In genomic region chr16:17461596-17461995, GRCm38 (mm10) we compare ENCODE assay signal across 26 mouse cellular contexts. TPM values are rescaled to one million over a fixed set of nuclear protein-coding genes. Genes with fewer than 3 reads are reported as not detected.
DNase-seq lines count a peak whose midpoint lies in the region; ATAC-seq and TF ChIP-seq lines count a peak whose summit lies in the region.
"Had no signal": no experiment of that assay in that cellular context is flagged by ENCODE, and none has a peak within 500 bp of the region (broad histone marks: within the 10 kb centered on the region; RNA-seq: fewer than 3 reads in every experiment).

No protein-coding gene starts in this region.

- WGBS in liver, embryonic 12.5 days (ENCODE audit: insufficient replicate concordance) = 70% methylated on average over 1 of the region's 1 CpGs

- H3K4me2 ChIP-seq in liver, embryonic 12.5 days = peak overlapping the region; percentile 19
- H3K4me2 ChIP-seq: kidney, embryonic 15.5 days; lung, embryonic 14.5 days; neural tube, embryonic 13.5 days; stomach, embryonic 15.5 days had no signal

- peaks cover 48% of the 10 kb centered on the region for H3K36me3 ChIP-seq in liver, embryonic 12.5 days
- H3K36me3 ChIP-seq in splenic B cell, adult 2 months (ENCODE audit: control insufficient read depth, insufficient read depth, low read length, poor library complexity, severe bottlenecking) = no peaks in the 10 kb centered on the region

- no peak for DNase-seq in gastrocnemius, adult 2 months
- DNase-seq in gastrocnemius, adult 18-20 months (ENCODE audit: low spot score) = no peak
- DNase-seq in splenic B cell, adult 2 months (ENCODE audit: low read depth, low spot score) = peak; percentile 27
- DNase-seq in heart, adult 8-10 months (ENCODE audit: low spot score) = no peak
- no peak for DNase-seq in embryo, embryonic 10 days (ENCODE audit: low spot score)
- DNase-seq: adrenal gland, adult 8-10 months; cerebellum, adult 18-20 months; cerebellum, postnatal 25 days; gastrocnemius, postnatal 25 days; kidney, adult 11 months; kidney, postnatal 36 days; lung, embryonic 14.5 days; retina, postnatal 1 day; right cerebral cortex, postnatal 25 days; thymus, postnatal 25 days had no signal

- H3K9ac ChIP-seq in liver, embryonic 12.5 days = no peak overlapping the region
- H3K9ac ChIP-seq: kidney, embryonic 15.5 days; lung, embryonic 14.5 days; neural tube, embryonic 13.5 days; stomach, embryonic 15.5 days had no signal

- H3K4me3 ChIP-seq in gastrocnemius, adult 2 months = no peak overlapping the region
- no peak overlapping the region for H3K4me3 ChIP-seq in liver, embryonic 12.5 days
- H3K4me3 ChIP-seq: heart, embryonic 10.5 days; kidney, embryonic 15.5 days; midbrain, embryonic 10.5 days; myocyte; neural tube, embryonic 13.5 days; stomach, embryonic 15.5 days had no signal

- H3K27me3 ChIP-seq in liver, embryonic 12.5 days (replicated peaks) = no peaks in the 10 kb centered on the region
- no peaks in the 10 kb centered on the region for H3K27me3 ChIP-seq in splenic B cell, adult 2 months (ENCODE audit: control insufficient read depth, insufficient read depth, low read length, poor library complexity, severe bottlenecking)
- H3K27me3 ChIP-seq: kidney, embryonic 15.5 days; neural tube, embryonic 13.5 days; stomach, embryonic 15.5 days had no signal

- intact Hi-C loops in gastrocnemius, adult 2 months (cut with DNase I) = no loop called here

- TF ChIP-seq CTCF in gastrocnemius, adult 2 months (IDR thresholded peaks at IDR 0.05) = no peak

- no peaks in the 10 kb centered on the region for H3K9me3 ChIP-seq in liver, embryonic 12.5 days (replicated peaks)
- H3K9me3 ChIP-seq: heart, embryonic 10.5 days; kidney, embryonic 15.5 days; midbrain, embryonic 10.5 days; neural tube, embryonic 13.5 days; stomach, embryonic 15.5 days had no signal

- peak; percentile 53 for ATAC-seq in activated CD4-positive, CD25-positive, alpha-beta regulatory T cell, adult 4 months
- ATAC-seq in liver, embryonic 12.5 days = no peak
- ATAC-seq: forebrain, embryonic 14.5 days; hindbrain, postnatal 0 days; midbrain, embryonic 16.5 days had no signal

- peaks cover 47% of the 10 kb centered on the region for H3K4me1 ChIP-seq in liver, embryonic 12.5 days
- H3K4me1 ChIP-seq: midbrain, embryonic 10.5 days; stomach, embryonic 15.5 days had no signal

- H3K27ac ChIP-seq in gastrocnemius, adult 2 months = peak overlapping the region; percentile 49
- 0 out of 2 replicates have a peak overlapping the region, but pooled peaks have one; percentile 13 for H3K27ac ChIP-seq in liver, embryonic 12.5 days
- H3K27ac ChIP-seq: heart, embryonic 10.5 days; hindbrain, postnatal 0 days; kidney, embryonic 15.5 days; midbrain, embryonic 10.5 days; neural tube, embryonic 13.5 days; stomach, embryonic 15.5 days had no signal

RNA-seq across cellular contexts. Expression of gene Crkl, which starts 9.8 kb away (rescaled TPM):
- 10 to 100 TPM; 21.6 to 28.3 TPM for total RNA-seq in gastrocnemius, adult 2 months (2021)
- total RNA-seq in gastrocnemius, adult 18-20 months (2021) = 10 to 100 TPM; 23.4 to 30.2 TPM
- 10 to 100 TPM; 16.6 to 21.2 TPM for polyA plus RNA-seq in activated CD4-positive, CD25-positive, alpha-beta regulatory T cell, adult 4 months (2017; shearing (Covaris generic))
- polyA plus RNA-seq in liver, embryonic 12.5 days (2016; fragmentation: Nextera tagmentation; extraction: Ambion mirVana) = 37.9 and 41.6 TPM in 2 replicates
- 10 to 100 TPM; 22.8 to 29.8 (median 28.1) TPM for total RNA-seq in heart, adult 8-10 months (2022)

RNA-seq across cellular contexts. Expression of gene Aifm3, which starts 27.8 kb away (rescaled TPM):
- total RNA-seq in gastrocnemius, adult 2 months (2021) = under 1 TPM in 1 of 2 experiments, not detected in 1; 0.08 TPM
- under 1 TPM in 1 of 2 experiments, not detected in 1; 0.43 TPM for total RNA-seq in gastrocnemius, adult 18-20 months (2021)
- polyA plus RNA-seq in activated CD4-positive, CD25-positive, alpha-beta regulatory T cell, adult 4 months (2017; shearing (Covaris generic)) = not detected
- polyA plus RNA-seq in liver, embryonic 12.5 days (2016; fragmentation: Nextera tagmentation; extraction: Ambion mirVana) = 0.83 and 0.98 TPM in 2 replicates
- total RNA-seq in heart, adult 8-10 months (2022) = under 1 TPM in 1 of 4 experiments, not detected in 3; 0.35 TPM

RNA-seq across cellular contexts. Expression of gene Lztr1, which starts 46.9 kb away (rescaled TPM):
- 10 to 100 TPM; 25.2 to 25.9 TPM for total RNA-seq in gastrocnemius, adult 2 months (2021)
- total RNA-seq in gastrocnemius, adult 18-20 months (2021) = 10 to 100 TPM; 17.1 to 18.9 TPM
- polyA plus RNA-seq in activated CD4-positive, CD25-positive, alpha-beta regulatory T cell, adult 4 months (2017; shearing (Covaris generic)) = 10 to 100 TPM; 41.0 to 47.1 TPM
- polyA plus RNA-seq in liver, embryonic 12.5 days (2016; fragmentation: Nextera tagmentation; extraction: Ambion mirVana) = 31.4 and 34.8 TPM in 2 replicates
- total RNA-seq in heart, adult 8-10 months (2022) = 10 to 100 TPM; 26.0 to 37.0 (median 29.7) TPM

RNA-seq across cellular contexts. Expression of gene Pi4ka, which starts 55.5 kb away (rescaled TPM):
- total RNA-seq in gastrocnemius, adult 2 months (2021) = 10 to 100 TPM; 20.2 to 24.3 TPM
- total RNA-seq in gastrocnemius, adult 18-20 months (2021) = 10 to 100 TPM; 21.3 to 27.7 TPM
- 10 to 100 TPM; 42.5 to 51.8 TPM for polyA plus RNA-seq in activated CD4-positive, CD25-positive, alpha-beta regulatory T cell, adult 4 months (2017; shearing (Covaris generic))
- polyA plus RNA-seq in liver, embryonic 12.5 days (2016; fragmentation: Nextera tagmentation; extraction: Ambion mirVana) = 25.6 TPM in 2 replicates
- 10 to 100 TPM; 54.5 to 60.8 (median 58.6) TPM for total RNA-seq in heart, adult 8-10 months (2022)

RNA-seq across cellular contexts. Expression of gene Snap29, which starts 55.8 kb away (rescaled TPM):
- 10 to 100 TPM; 18.4 to 25.0 TPM for total RNA-seq in gastrocnemius, adult 2 months (2021)
- total RNA-seq in gastrocnemius, adult 18-20 months (2021) = 10 to 100 TPM; 17.7 to 19.1 TPM
- polyA plus RNA-seq in activated CD4-positive, CD25-positive, alpha-beta regulatory T cell, adult 4 months (2017; shearing (Covaris generic)) = 10 to 100 TPM in 1 of 2 experiments, 1 to 10 TPM in 1; 8.3 to 16.7 TPM
- polyA plus RNA-seq in liver, embryonic 12.5 days (2016; fragmentation: Nextera tagmentation; extraction: Ambion mirVana) = 10.6 and 10.8 TPM in 2 replicates
- 10 to 100 TPM; 16.1 to 18.4 (median 16.9) TPM for total RNA-seq in heart, adult 8-10 months (2022)
